Mouse (Mus musculus) megakaryocyte, adult 5-6 weeks (primary cell): Measurements from ENCODE around the gene Cdk10. TPM values are rescaled to one million over a fixed set of nuclear protein-coding genes. Genes with fewer than 3 reads are reported as not detected.
"Not testable (repeated sequence)": the region's sequence is repeated elsewhere in the genome, so short reads cannot be mapped to it uniquely, and the experiment has no call there.

Experiments used
- ATAC-seq: 2 replicates; pipeline ENCODE4 v1.8.0; 2016; ENCODE audit warnings: mild to moderate bottlenecking, inconsistent platforms; ENCODE audit not compliant: poor library complexity, severe bottlenecking
- total RNA-seq, 2 experiments: library from RNA; stranded (forward) in 1 of 2; stranded (reverse) in 1 of 2; fragments of 153-499, 151-499 nt in 1 of 2; fragments of 221-1000, 200-1000 nt in 1 of 2; gene quantifications; 2 replicates each; pipeline versions ENCODE4 v1.2.3 to v1.2.4; 2015 to 2017

Cdk10 gene
- total RNA-seq, 2 experiments from 2014 or later = 13.8 to 16.3 TPM

- ATAC-seq = no peak
These were observed 7.9 kb downstream of the Cdk10 start for GRCm38 (mm10) chr8:123232553-123232952.

GRCm38 (mm10) chr8:123233300-123233699, 8.7 kb downstream of the Cdk10 start:
- ATAC-seq = no peak

- ATAC-seq = no peak
These were observed 9.1 kb downstream of the Cdk10 start for GRCm38 (mm10) chr8:123233760-123234159.

- ATAC-seq = no peak
These were observed 10.4 kb downstream of the Cdk10 start for GRCm38 (mm10) chr8:123234918-123235519.

GRCm38 (mm10) chr8:123235520-123236497, 11.2 kb downstream of the Cdk10 start, which contains the start of gene Spata2l:
Gene Spata2l (minus strand): TSS chr8:123236233.
- peak; percentile 98 for ATAC-seq

- no peak for ATAC-seq
These were observed 14.8 kb downstream of the Cdk10 start for GRCm38 (mm10) chr8:123239398-123239797.

GRCm38 (mm10) chr8:123242107-123242923, 17.7 kb downstream of the Cdk10 start:
- no peak for ATAC-seq

- ATAC-seq = peak; percentile 60
These were observed 18.4 kb downstream of the Cdk10 start for GRCm38 (mm10) chr8:123243053-123243452.

GRCm38 (mm10) chr8:123244382-123244781, 19.7 kb downstream of the Cdk10 start:
- no peak for ATAC-seq

GRCm38 (mm10) chr8:123245543-123245942, 20.9 kb downstream of the Cdk10 start:
- no peak for ATAC-seq

- no peak for ATAC-seq
These were observed 23.1 kb downstream of the Cdk10 start for GRCm38 (mm10) chr8:123247748-123248147.

- peak; percentile 87 for ATAC-seq
These were observed 24.0 kb downstream of the Cdk10 start for GRCm38 (mm10) chr8:123248596-123248995.

GRCm38 (mm10) chr8:123250940-123251339, 26.3 kb downstream of the Cdk10 start:
- no peak for ATAC-seq

GRCm38 (mm10) chr8:123252925-123253324, 28.3 kb downstream of the Cdk10 start:
- ATAC-seq = no peak

GRCm38 (mm10) chr8:123253451-123254098, 28.9 kb downstream of the Cdk10 start:
- ATAC-seq = no peak

- peak; percentile 95 for ATAC-seq
These were observed 29.6 kb downstream of the Cdk10 start, which contains the start of the genes Zfp276 and Vps9d1 for GRCm38 (mm10) chr8:123254099-123254885. Gene Zfp276 (plus strand): TSS chr8:123254195. Gene Vps9d1 (minus strand): TSS chr8:123254348.

GRCm38 (mm10) chr8:123255170-123255569, 30.5 kb downstream of the Cdk10 start:
- 0 out of 2 replicates have a peak, but pooled peaks have one; percentile 23 for ATAC-seq

- no peak for ATAC-seq
These were observed 32.5 kb downstream of the Cdk10 start for GRCm38 (mm10) chr8:123257114-123257513.

- not testable (repeated sequence) for ATAC-seq
These were observed 33.0 kb downstream of the Cdk10 start for GRCm38 (mm10) chr8:123257593-123257992.
